Mouse (Mus musculus): ENCODE data around the gene Bcl2a1b.

The Bcl2a1b gene

DNA sequence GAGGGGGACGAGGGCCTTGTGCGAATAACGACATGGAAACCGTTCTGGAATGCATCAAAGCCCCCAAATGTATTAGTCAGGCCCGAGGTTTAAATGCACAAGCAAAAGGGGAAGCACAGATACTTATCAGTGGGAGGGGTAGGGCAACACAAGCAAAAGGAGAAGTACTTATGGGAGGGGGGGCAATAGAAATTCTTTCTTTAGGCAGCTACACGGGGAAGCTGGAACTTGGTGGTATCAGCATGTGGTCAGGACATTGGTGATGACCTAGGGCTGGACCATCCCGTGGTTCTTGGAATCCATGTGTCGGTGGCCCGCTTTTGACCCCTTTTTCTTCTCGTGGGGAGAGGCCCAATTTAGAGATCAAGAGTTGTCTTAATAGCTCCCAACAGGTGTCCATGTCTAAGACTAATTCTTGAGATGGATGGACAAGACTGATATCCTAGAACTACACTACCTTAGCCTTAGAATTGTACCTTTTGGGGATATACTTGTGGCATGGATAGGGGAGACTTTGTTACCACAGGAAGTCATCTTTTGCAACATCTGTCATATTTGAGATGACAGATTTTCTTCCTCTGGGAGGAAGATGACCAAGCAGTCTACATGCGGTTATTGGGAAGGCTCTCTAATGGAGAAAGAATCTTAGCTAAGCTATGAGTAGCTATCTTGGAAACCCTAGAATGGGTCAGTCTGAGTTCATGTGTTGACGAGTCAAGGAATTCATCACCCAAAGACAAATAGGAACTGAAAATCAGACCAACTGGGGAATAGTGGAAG lies 57.7 kb downstream of the Bcl2a1b start:
- H3K36me3 ChIP-seq (ENCODE audit: insufficient read depth, low read length), result no peaks in the 10 kb centered on the region
- no peak overlapping the region for H3K4me3 ChIP-seq (replicated peaks; ENCODE audit: low read length)
- no peak for TF ChIP-seq POU5F1 (IDR thresholded peaks at IDR 0.05; ENCODE audit: borderline replicate concordance, low read length)
- TF ChIP-seq CTCF (conservative IDR thresholded peaks at IDR 0.05; ENCODE audit: low read length), result no peak
- TF ChIP-seq NANOG (IDR thresholded peaks at IDR 0.05; ENCODE audit: borderline replicate concordance, low read length), result no peak
- H3K4me1 ChIP-seq (replicated peaks; ENCODE audit: low read depth, low read length), result peaks cover 4% of the 10 kb centered on the region; the same call in 1 of the 2 replicates
- H3K9me3 ChIP-seq (ENCODE audit: low read length), result peaks cover 3% of the 10 kb centered on the region; the same call in 1 of the 2 replicates
- no peaks in the 10 kb centered on the region for H3K27me3 ChIP-seq (ENCODE audit: insufficient read depth, low read length)
